Mouse (Mus musculus) CD8-positive naive resting alpha-beta T cell, adult 2 months (primary cell): ENCODE results near the gene Clec16a.

Experiments used
- DNase-seq, 2 experiments: peaks; one replicate each; pipeline ENCODE4 v3.0.0; 2022; ENCODE audit warnings: low read depth in 2 of 2, low spot score in 2 of 2

Gene Clec16a

DNA sequence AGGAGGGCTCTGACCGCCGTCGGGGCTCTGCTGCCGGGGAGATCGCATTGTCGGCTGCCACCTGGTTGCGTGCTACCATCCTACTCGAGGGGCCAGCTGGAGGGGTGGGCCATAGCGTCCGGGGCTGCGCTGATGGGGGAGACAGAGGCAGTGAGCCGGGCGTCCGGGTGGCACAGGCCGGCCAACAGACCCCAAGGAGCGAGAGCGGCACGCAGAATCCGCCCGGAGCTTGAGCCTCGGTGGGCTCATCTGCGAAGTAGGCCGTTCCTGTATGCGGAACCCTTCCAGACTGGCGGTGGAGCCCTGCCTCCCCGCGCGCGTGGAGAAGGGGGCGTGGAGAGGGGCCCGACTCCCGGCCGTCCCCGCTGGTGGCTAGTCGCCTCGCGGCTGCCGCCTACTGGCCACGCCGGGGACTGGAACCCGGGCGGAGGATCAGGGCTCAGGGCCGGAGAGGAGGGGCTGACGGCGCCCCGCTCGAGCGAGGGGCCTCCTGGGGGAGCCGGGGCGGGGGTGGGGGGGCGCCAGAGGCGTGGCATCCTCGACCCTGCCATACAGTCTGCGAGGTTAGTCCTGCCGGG is 239.7 kb downstream of the Clec16a start:
- DNase-seq, result peak; percentile 97 to 98

DNA sequence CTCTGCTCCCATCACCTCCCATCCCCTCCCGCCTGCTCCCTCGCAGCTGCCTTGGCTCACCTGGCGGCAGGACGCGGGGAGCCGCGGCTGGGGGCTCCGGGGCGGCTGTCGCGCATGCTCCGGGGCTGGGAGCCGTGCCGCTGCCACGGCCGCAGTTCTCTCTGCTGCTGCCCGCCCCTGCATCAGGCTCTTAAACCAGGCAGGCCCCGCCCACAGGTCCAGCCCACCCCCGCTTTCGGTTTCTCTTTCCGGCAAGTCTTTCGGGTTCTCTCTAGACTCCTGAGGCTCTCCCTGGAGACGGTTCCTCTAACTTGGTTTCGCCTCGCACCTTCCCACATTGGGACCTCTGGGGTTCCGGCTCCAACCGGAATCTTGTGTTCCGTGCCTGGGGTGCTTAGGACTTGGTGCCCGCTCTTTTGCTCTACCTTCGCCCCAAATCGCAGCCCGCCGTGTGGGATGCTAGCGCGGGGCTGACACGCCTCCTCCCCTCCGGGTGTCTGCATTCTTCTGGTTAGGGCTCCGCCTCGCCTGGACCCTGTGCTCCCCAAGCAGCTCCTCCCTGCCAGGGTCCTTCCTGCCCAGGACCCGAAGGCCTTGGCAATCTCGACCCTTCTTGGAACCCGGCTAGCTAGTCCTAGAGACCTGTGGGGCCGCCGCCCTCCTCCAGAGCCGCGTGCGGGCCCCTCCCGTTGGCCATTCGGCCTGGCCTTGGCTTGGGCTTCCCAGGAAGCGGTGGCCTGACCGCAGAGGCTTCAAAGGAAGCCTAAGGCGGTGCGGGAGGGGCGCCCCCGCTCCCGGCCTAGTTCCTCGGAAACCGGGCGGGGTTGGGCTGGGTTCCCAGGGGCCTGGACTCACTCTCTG is 240.5 kb downstream of the Clec16a start, which contains the start of gene Socs1:
Gene Socs1 (minus strand): TSS at position 166 of the 861 bp plus-strand sequence.
- DNase-seq, result peak; percentile 90 to 91

GRCm38 (mm10) chr16:10786288-10786687 is 241.1 kb downstream of the Clec16a start:
- DNase-seq, result peak; percentile 77 to 85

GRCm38 (mm10) chr16:10786782-10787547 is 241.8 kb downstream of the Clec16a start:
- no peak for DNase-seq

DNA sequence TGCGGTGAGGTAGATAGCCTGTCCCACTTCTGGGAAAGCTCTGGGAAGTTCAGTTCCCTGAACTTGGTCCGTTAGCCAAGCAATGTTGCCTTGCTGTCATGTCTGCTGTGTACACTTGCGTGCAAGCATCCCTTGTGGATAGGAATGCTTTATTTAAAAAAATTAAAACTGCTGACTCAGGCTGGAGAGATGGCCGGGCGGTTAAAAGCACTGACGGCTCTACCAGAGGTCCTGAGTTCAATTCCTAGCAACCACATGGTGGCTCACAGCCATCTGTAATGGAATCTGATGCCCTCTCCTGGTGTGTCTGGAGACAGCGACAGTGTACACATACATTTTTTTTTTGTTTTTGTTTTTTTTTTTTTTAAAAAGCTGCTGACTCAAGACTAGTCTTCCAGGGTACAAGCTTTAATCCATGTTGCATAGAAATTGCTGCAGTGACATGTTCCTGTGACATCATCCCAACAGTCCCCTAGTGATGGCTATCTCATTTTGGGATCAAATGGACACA is 242.5 kb downstream of the Clec16a start:
- no peak for DNase-seq

DNA sequence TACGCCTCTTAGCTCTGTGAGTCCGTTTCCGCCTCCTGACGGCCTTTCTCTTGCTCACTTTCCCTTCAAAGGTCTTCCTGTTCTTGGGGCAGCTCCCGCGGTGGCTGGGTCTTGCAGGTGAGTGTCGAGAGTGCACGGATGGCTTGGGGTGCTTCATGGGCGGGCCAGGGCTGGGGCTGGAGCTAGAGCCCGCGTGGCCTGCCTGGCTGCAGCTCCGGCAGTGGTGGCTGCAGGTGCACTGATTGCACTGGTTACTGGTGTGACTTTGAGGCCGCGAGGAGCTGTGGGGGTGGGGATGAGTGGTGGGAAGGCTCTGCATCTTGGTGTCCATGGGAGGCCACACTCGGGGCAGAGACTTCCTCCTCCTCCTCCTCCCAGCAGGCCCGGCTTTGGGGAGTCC is 243.1 kb downstream of the Clec16a start, which contains the start of gene Tnp2:
Gene Tnp2 (minus strand): TSS at position 390 of the 400 bp plus-strand sequence.
- no peak for DNase-seq

GRCm38 (mm10) chr16:10788866-10789265 is 243.7 kb downstream of the Clec16a start:
- DNase-seq, result no peak

- no peak for DNase-seq
Measured at GRCm38 (mm10) chr16:10790702-10791101, 245.6 kb downstream of the Clec16a start, which contains the start of gene Prm3. Gene Prm3, minus strand, starts transcription at chr16:10790914.
